Mouse (Mus musculus) MEL-GATA-1-ER (cell line): ENCODE results near the gene Mettl26.
A peak's percentile ranks its signal among the peaks of the same experiment; 100 is the strongest.

Source experiments
- DNase-seq: peaks from one replicate; pipeline ENCODE4 v3.0.0-alpha.2; 2012; ENCODE audit warnings: low read depth; ENCODE audit errors: extremely low read depth

Gene Mettl26

GRCm38 (mm10) chr17:25883268-25883667 lies 8.4 kb downstream of the Mettl26 start:
- no peak for DNase-seq

GRCm38 (mm10) chr17:25883824-25884223 lies 8.9 kb downstream of the Mettl26 start:
- no peak for DNase-seq

GRCm38 (mm10) chr17:25885636-25886035 lies 10.8 kb downstream of the Mettl26 start:
- DNase-seq = no peak

- DNase-seq = no peak
Observed at GRCm38 (mm10) chr17:25886806-25887205, 11.9 kb downstream of the Mettl26 start.

GRCm38 (mm10) chr17:25887467-25887866 lies 12.6 kb downstream of the Mettl26 start:
- DNase-seq = no peak

- no peak for DNase-seq
Observed at GRCm38 (mm10) chr17:25888837-25889236, 14.0 kb downstream of the Mettl26 start.

- no peak for DNase-seq
Observed at GRCm38 (mm10) chr17:25893975-25894617, 19.2 kb downstream of the Mettl26 start.

- DNase-seq = no peak
Observed at GRCm38 (mm10) chr17:25895415-25895814, 20.5 kb downstream of the Mettl26 start.

GRCm38 (mm10) chr17:25895891-25896290 lies 21.0 kb downstream of the Mettl26 start:
- no peak for DNase-seq

GRCm38 (mm10) chr17:25900193-25900592 lies 25.3 kb downstream of the Mettl26 start:
- no peak for DNase-seq

- DNase-seq = no peak
Observed at GRCm38 (mm10) chr17:25903061-25903460, 28.2 kb downstream of the Mettl26 start.

GRCm38 (mm10) chr17:25907640-25908039 lies 32.8 kb downstream of the Mettl26 start:
- DNase-seq = no peak

- DNase-seq = no peak
Observed at GRCm38 (mm10) chr17:25911816-25912215, 36.9 kb downstream of the Mettl26 start.

GRCm38 (mm10) chr17:25913186-25913876 lies 38.5 kb downstream of the Mettl26 start:
- DNase-seq = no peak

GRCm38 (mm10) chr17:25913877-25914275 lies 39.0 kb downstream of the Mettl26 start:
- DNase-seq = peak; percentile 45

- DNase-seq = no peak
Observed at GRCm38 (mm10) chr17:25914295-25914694, 39.4 kb downstream of the Mettl26 start.

GRCm38 (mm10) chr17:25916931-25917647 lies 42.2 kb downstream of the Mettl26 start:
- no peak for DNase-seq

GRCm38 (mm10) chr17:25918037-25918750 lies 43.3 kb downstream of the Mettl26 start:
- no peak for DNase-seq

GRCm38 (mm10) chr17:25919144-25919785 lies 44.4 kb downstream of the Mettl26 start, which contains the start of gene Rab40c:
TSS of gene Rab40c (minus strand) at chr17:25919727.
- DNase-seq = no peak

- DNase-seq = peak; percentile 100
Observed at GRCm38 (mm10) chr17:25919786-25920642, 45.1 kb downstream of the Mettl26 start.
